Mouse (Mus musculus) urinary bladder, postnatal 0 days (tissue): ENCODE data around the gene Gm28778. TPM values are rescaled to one million over a fixed set of nuclear protein-coding genes. Genes with fewer than 3 reads are reported as not detected.

Experiments
- polyA plus RNA-seq: library from polyadenylated mRNA; unstranded; fragments of >200 nt; fragmentation: Nextera tagmentation; extraction: Ambion mirVana; gene quantifications from 2 replicates; pipeline ENCODE4 v1.2.1, GENCODE M21; 2015

Gene Gm28778
- polyA plus RNA-seq: not detected in 2 replicates

DNA sequence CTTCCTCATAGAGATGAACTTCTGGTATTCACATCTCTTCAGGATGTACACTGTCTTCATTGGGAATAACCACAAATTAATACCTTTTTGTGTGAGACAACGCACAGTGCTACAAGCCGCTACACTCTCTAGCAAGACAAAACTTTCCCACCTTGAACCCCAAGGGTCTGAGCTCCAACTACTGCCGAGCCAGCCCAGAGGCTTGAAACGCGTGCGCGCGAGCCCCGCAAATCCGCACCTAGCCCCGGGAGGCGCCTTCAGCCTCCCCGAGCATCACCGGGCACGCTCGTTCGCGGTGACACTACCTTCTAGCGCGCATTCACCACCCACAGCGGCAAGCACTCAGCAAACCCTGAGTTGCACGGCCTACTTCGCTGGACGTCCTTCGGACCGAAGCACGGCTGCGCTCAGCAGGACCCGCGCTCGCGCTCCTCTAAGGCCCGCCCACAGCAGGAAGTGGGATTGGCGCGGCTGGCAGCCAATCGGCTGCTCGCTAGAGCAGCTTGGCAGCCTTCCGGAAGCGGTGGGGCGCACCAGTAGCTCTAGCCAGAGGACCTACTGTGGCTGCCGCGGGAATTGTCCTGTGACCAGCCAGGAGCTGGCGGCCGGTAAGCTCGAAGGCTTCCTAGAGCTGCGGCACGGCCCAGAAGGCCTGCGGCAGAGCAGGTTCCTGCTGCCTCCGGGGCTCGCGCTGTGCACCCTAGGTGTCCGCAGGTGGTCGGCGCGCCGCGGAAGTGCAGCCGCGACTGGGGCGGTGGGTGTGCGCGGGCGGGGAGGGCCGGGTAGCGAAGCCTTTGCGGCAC lies at the start of gene Gm28778, which contains the start of the genes Pms1 and Ormdl1:
Gm28778 (plus strand) TSS at position 531 of the 803 bp plus-strand sequence.
Pms1 (minus strand) TSS at position 438 of the 803 bp plus-strand sequence.
Ormdl1 (plus strand) TSS at position 515 of the 803 bp plus-strand sequence.

GRCm38 (mm10) chr1:53312989-53313967 lies 16.4 kb downstream of the Gm28778 start, which contains the start of gene Osgepl1:
Gene Osgepl1 (plus strand): TSS chr1:53313624.

DNA sequence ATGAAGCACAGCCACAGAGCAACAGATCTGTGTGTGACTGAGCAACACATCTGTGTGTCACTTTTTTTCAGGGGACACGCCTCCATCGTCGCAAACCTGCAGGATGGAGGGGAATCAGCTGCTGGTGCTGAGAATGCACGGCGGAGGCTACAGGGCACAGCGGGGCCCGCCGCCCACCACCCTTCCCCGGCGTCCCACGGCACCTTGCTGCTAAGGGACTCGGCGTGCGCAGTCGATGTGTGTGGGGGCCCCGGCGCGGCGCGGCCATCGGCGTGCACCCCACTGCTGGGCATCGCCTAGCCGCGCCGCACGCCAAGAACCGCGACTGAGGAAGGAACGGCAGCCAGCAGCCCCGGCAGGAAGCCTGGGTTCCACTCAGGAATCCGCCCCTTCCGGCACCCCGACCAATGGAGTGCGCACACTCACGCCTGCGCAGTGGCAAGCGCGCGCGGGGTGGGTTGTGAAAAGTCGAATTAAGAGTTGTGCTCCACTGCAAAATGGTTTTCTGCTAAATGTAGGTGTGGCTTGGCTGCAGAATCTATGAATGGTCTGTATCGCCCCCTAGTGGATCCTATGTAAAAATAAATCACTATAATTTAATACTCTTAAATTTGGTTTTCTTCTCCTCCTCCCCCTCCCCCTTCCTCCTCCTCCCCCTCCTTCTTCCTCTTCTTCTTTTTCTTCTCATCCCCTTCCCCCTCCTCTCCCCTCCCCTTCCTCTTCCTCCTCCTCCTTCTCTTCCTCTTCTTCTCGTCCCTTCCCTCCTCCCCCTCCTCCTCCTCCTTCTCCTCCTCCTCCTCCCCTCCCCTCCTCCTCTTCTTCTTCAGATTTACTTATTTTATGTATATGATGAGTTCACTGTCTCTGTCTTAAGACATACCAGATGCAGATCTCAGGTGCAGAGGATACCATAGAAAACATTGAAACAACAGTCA lies 55.7 kb downstream of the Gm28778 start, which contains the start of the genes Asdurf, Gm28551 and Asnsd1:
Asdurf (minus strand) TSS at position 293 of the 935 bp plus-strand sequence.
Gm28551 (minus strand) TSS at position 341 of the 935 bp plus-strand sequence.
Asnsd1 (minus strand) TSS at position 426 of the 935 bp plus-strand sequence.

Other genes starting within 250 kb of the Gm28778 start
- gene Mstn, start 235.5 kb upstream of the Gm28778 start, polyA plus RNA-seq: 0.05 TPM in 1 of 2 replicates, not detected in the other
- not detected in 2 replicates for gene 1700019A02Rik, start 109.5 kb upstream of the Gm28778 start, polyA plus RNA-seq
- gene Pms1, start 93 bp upstream of the Gm28778 start, polyA plus RNA-seq: 3.6 and 3.7 TPM in 2 replicates
- 31.2 and 32.4 TPM in 2 replicates for gene Ormdl1, start within 50 bp of the Gm28778 start, polyA plus RNA-seq
- gene Osgepl1, start 16.5 kb downstream of the Gm28778 start, polyA plus RNA-seq: 14.4 and 16.3 TPM in 2 replicates
- gene Asdurf, start 55.5 kb downstream of the Gm28778 start, polyA plus RNA-seq: 14.0 TPM in 1 of 2 replicates, not detected in the other
- 0.17 and 0.22 TPM in 2 replicates for gene Gm28551, start 55.6 kb downstream of the Gm28778 start, polyA plus RNA-seq
- 40.2 and 44.7 TPM in 2 replicates for gene Asnsd1, start 55.6 kb downstream of the Gm28778 start, polyA plus RNA-seq